Mouse (Mus musculus) layer of hippocampus, postnatal 36 days (tissue): ENCODE results near the gene Mapk8ip3. TPM values are rescaled to one million over a fixed set of nuclear protein-coding genes. Genes with fewer than 3 reads are reported as not detected.
A peak's percentile ranks its signal among the peaks of the same experiment; 100 is the strongest.

Source experiments
- DNase-seq, 2 experiments: peaks; one replicate each; pipeline ENCODE4 v3.0.0; 2022
- total RNA-seq, 2 experiments: library from RNA; stranded (reverse); gene quantifications; 2 replicates each; pipeline ENCODE4 v1.2.3; 2021

Mapk8ip3 gene
- total RNA-seq, 2 experiments from 2014 or later: 384 to 406 TPM

DNA sequence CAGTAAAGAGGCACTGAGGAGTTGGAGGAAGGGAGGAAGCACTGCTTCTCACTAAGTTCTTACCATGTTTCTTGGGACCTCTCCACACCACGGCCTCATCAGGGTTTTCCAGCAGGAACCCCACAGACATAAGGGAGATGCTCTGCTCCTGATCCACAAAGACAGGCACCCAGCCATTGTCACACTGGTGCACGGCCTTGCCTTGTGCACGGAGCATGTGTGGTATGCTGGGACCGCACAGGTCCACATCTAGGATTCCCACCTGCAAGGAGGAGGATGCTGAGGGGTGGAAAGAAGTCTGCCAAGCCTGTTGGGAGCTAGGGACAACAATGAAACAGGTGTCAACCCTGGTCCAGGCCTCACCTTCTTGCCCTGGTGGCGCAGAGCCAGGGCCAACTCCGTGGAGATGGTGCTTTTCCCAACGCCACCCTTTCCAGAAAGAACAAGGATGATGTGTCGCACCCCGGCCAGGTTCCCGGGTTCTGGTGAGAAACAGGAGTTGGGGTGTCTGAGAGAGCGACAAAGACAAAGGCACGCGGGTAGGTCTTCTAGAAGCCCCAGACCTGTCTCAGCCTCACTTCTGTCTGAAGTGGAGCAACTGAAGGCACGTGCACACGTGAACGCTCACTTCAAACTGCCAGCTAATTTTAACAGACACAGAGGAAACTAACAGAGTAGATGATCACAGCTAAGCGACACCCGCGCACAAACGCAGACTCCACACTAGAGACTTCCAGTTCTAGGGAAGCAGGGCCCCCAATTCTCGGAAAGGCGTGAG lies 51.2 kb downstream of the Mapk8ip3 start:
- no peak for DNase-seq

GRCm38 (mm10) chr17:24884391-24884790 lies 52.4 kb downstream of the Mapk8ip3 start:
- DNase-seq: no peak

- DNase-seq: no peak
These were observed 54.9 kb downstream of the Mapk8ip3 start for GRCm38 (mm10) chr17:24881738-24882440.

GRCm38 (mm10) chr17:24878531-24878930 lies 58.2 kb downstream of the Mapk8ip3 start:
- DNase-seq: no peak

- no peak for DNase-seq
These were observed 58.7 kb downstream of the Mapk8ip3 start for GRCm38 (mm10) chr17:24878117-24878397.

GRCm38 (mm10) chr17:24877336-24878116 lies 59.3 kb downstream of the Mapk8ip3 start:
- DNase-seq: no peak

- no peak for DNase-seq
These were observed 61.8 kb downstream of the Mapk8ip3 start for GRCm38 (mm10) chr17:24874989-24875388.

DNA sequence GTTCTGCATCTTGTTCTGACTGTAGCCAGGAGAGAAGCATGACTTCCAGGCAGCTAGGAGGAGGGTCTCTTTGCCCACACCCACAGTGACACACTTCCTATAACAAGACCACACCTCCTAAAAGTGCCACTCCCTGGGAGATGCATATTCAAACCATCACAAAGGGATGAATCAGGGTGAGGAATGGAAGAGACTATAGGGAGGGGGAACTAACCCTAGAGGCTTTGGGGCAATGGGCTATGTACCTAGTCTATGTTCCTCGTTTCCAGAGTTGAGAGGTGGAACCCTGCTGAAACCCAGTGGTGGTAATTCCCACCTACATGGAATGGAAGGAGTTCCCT lies 62.4 kb downstream of the Mapk8ip3 start:
- no peak for DNase-seq

DNA sequence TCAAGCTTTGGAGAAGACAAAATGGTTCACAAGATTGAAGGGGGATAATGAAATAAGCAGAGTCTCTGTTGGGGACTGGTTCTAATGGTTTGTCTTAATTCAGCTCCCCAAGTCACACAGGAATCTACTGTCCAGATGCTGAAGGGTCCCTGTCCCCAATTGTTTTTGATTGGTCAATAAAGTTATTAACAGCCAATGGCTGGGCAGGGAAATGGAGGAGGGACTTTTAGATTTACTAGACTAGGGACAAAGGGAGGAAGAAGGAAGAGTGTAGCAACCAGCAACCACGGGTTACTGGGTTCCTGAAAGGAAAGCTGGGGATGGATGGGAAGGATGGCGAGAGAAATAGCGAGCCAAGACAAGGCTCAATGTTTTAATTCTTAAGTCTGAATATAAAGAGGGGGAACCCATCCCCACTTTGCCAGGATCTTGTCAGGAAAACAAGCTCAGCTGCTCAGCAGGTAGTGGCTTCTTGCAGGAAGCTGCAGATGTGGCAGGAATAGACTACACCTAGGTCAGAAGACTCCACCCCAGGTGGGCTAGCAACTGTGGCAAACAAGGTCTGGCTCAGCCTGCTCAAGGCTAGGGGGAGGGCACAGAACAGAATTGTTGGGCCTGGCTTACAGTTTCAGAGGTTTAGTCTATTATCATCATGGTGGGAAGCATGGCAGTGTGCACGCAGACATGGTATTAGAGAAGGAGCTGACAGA lies 62.9 kb downstream of the Mapk8ip3 start:
- DNase-seq: no peak

DNA sequence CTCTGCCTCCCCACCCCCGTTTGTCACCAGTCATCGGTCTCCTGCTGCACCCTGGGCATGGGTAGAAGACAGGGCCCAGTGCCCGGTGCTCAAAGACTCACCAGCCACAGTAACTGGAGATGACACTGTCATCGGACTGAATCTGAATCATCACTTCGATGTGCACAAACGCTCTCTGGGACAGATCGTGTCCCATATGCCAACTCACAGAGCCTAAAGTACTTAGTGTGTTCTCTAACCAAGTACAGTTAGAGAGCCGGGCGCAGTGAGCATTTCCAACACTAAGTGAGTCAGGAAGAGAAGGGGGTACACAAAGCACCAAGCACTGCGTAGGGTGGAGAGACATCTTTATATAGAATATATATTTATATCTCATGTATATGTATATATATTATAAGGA lies 68.9 kb downstream of the Mapk8ip3 start:
- no peak for DNase-seq

GRCm38 (mm10) chr17:24865776-24866175 lies 71.0 kb downstream of the Mapk8ip3 start, which contains the start of gene Igfals:
TSS of gene Igfals (plus strand) at chr17:24865997.
- DNase-seq: no peak

DNA sequence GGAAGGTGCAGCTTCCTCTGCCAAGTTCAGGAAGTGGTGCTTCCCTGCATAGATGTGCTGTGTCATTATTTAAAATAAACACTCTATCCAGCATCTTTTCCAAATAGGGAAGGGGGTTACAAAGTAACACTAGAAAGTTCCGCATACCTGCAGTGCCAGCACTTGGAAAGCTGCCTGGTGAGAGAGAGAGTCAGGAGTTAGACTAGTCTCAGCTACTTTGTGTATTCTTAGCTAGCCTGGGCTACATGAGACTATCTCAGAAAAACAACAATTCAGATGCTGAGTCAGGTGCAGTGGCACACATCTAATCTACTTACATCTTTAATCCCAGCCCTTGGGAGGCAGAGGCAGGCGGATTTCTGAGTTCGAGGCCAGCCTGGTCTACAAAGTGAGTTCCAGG lies 75.0 kb downstream of the Mapk8ip3 start:
- no peak for DNase-seq

DNA sequence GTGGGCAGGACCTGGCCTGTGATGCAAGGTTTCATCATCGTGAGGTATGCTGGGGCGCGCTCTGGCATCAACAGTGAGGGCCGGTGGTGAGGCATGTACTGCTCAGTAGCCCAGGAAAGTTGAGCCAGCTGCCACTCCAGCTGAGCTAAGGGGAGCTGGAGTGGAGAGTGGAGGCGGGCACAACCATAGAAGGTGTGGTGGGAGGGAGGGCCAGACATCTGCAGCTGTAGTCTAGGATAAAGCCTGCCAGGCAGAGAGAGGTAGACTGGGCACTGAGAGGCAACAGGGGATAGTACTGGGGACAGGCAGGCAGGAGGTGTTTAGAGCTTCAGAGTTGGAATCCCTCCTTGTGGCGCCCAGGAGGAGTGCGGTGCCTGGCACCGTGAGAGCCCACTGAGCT lies 76.7 kb downstream of the Mapk8ip3 start:
- no peak for DNase-seq

GRCm38 (mm10) chr17:24858967-24859366 lies 77.8 kb downstream of the Mapk8ip3 start:
- peak in 1 of 2 experiments; percentile 40 for DNase-seq

DNA sequence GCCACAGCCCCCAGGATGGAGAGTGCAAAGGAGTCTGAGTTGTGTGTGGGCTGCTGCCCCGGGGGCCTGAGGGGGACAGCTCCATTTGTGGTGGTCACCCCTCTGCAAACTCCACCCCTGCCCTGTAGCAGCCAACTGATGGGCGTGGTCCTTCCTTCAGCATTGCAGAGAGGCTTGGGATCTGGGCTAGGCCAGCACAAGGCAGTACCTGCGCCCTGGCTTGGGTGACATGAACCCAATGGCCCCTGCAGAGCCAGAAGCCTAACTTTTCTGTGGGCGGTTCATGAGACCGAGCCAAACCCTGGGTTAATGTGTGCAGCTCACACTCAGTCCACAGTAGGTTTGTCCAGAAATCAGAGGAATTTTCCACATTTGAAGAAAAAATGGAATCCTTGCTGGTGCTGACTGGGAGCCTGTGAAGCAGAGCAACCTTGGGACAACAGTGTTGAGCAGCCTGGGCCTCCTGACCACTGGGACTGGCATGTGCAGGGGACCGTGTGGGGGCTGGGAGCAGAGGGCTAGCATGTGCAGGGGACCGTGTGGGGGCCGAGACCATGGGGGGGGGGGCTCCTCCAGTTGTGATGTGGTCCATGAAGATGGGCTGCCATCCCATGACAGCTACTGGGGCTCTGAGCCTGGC lies 78.8 kb downstream of the Mapk8ip3 start:
- DNase-seq: no peak

DNA sequence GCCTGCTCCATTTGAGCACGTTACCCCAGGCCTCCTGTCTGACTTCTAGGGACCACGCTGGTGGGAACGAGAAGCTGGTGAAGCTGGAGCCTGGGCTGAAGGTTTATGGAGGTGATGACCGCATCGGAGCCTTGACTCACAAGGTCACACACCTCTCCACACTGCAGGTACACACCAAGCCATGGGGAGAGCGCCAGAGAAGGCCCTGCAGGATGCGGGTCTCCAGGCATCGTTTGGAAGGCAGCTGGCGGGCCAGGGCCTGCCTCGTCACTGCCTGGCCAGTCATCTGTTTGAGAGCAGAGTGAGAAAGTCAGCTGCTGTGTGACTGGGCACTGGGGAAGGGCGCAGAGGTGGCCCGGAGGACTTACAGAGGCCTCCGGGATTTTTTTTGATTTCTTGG lies 80.2 kb downstream of the Mapk8ip3 start:
- no peak for DNase-seq

GRCm38 (mm10) chr17:24855838-24856464 lies 80.8 kb downstream of the Mapk8ip3 start:
- DNase-seq: no peak

GRCm38 (mm10) chr17:24851381-24852125 lies 85.2 kb downstream of the Mapk8ip3 start:
- no peak for DNase-seq

DNA sequence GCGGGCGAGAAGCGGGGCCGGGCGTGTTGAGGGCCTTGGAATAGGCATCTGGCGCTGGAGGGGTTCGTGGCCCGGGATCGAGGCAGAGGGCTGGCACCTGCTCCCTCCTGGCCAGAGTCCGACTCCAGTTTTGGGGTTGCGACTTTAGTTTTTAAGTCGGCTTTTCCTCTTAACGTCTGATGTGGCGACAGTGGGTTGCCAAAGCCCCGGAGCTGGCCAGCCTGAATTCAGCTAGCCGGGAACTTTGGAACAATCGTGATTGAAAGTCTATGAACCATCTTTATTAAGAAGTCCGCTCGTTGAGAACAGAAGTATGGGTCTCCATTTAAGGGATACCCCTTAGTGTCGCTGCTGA lies 86.0 kb downstream of the Mapk8ip3 start:
- DNase-seq: no peak

- DNase-seq: peak; percentile 94 to 95
These were observed 86.6 kb downstream of the Mapk8ip3 start, which contains the start of gene Fahd1 for GRCm38 (mm10) chr17:24850065-24850772. TSS of gene Fahd1 (minus strand) at chr17:24850364.

DNA sequence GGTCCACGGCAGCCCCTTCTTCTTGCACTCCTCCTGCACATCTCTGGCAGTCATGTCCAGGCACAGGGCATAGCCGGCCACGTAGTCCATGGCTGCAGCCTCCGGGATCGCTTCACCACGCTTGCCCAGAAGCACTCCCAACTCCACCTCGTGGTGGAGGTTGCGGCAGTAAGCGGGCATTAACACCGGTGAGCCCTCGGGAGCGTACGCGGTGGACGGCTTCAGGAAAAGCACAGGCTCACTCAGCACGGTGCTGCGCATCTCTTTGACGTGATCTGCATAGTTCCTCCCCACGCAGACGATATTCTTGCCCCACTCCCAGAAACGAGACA lies 87.1 kb downstream of the Mapk8ip3 start:
- no peak for DNase-seq
